Mouse (Mus musculus): ENCODE results near the gene Gaa.

DNA sequence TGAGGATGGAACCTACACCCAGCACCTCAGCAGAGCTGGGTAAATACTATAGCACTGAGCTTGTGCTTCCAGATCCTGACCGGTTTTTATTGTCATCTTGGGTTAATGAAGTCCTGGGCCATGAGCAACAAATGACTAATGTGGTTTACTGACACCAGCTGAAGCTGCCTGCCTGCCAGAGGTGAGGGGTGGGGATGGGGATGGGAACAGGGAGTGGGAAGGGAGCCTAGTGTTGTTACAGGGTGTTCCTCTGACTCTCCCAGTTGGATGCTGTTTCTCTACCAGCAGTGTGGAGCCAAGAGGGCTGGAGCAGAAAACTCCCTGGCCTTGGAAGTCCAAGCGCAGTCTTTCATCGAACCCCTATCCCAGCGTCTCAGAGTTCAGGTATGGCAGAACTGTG, 49.0 kb downstream of the Gaa start:
- TF ChIP-seq JUND (conservative IDR thresholded peaks at IDR 0.05; ENCODE audit: low read depth, low read length) = no peak
- no peak for TF ChIP-seq POLR2A (IDR thresholded peaks at IDR 0.05; ENCODE audit: low read depth, low read length)
- no peak for TF ChIP-seq CHD1 (IDR thresholded peaks at IDR 0.05; ENCODE audit: low read depth, low read length)
- no peak for TF ChIP-seq CTCF (conservative IDR thresholded peaks at IDR 0.05 in 1 of 2, IDR thresholded peaks at IDR 0.05 in 1 of 2; ENCODE audit: low read depth in 2 of 2, low read length in 2 of 2)
- no peak for TF ChIP-seq EP300 (IDR thresholded peaks at IDR 0.05; ENCODE audit: low read length)
- no peak for TF ChIP-seq BHLHE40 (IDR thresholded peaks at IDR 0.05; ENCODE audit: low read depth, low read length)
- no peak for TF ChIP-seq POLR2AphosphoS2 (IDR thresholded peaks at IDR 0.05; ENCODE audit: low read depth, low read length)
- TF ChIP-seq MAX (IDR thresholded peaks at IDR 0.05; ENCODE audit: low read length) = no peak
- TF ChIP-seq KAT2A (IDR thresholded peaks at IDR 0.05; ENCODE audit: insufficient replicate concordance, low read length) = no peak
- no peak for TF ChIP-seq TCF12 (IDR thresholded peaks at IDR 0.05; ENCODE audit: low read depth, low read length)
- TF ChIP-seq RCOR1 (conservative IDR thresholded peaks at IDR 0.05; ENCODE audit: low read depth, low read length) = no peak
- TF ChIP-seq ZC3H11A (IDR thresholded peaks at IDR 0.05; ENCODE audit: low read depth, low read length) = no peak
- no peak for TF ChIP-seq CHD2 (IDR thresholded peaks at IDR 0.05; ENCODE audit: low read length)

Measured in CH12.LX (cell line).